Mouse (Mus musculus): Measurements from ENCODE around the gene Tmem201.

Tmem201 gene

DNA sequence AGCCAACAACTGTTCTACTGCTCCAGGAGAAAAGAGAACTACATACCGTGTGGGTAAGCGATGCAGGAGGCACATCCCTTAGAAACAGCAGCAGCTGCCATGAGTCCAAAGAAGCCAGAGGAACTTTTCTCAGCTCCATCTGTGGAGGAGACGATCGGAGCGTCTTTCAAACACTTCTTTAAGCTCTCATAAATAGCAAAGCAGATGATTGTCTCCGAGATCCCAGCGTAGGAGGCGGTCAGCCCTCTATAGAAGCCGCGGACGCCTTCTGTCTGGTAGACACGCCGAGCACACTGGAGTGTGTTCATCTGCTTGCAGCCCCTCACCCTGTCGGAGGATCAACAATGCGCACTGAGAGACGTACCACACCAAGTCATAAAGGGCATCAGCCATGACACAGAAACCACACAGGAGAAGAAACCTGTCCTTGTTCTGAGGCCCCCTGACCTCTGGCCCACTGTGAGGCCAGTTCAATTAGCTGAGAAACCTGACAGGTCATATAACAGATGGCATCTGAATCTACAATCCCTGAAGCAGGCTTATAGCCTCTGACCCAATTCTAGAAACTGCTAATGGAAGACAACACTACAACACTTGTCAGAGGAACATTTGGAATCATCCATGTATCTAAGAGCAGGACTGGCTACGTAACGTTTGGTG, 11.3 kb upstream of the Tmem201 start:
- DNase-seq: no peak

DNA sequence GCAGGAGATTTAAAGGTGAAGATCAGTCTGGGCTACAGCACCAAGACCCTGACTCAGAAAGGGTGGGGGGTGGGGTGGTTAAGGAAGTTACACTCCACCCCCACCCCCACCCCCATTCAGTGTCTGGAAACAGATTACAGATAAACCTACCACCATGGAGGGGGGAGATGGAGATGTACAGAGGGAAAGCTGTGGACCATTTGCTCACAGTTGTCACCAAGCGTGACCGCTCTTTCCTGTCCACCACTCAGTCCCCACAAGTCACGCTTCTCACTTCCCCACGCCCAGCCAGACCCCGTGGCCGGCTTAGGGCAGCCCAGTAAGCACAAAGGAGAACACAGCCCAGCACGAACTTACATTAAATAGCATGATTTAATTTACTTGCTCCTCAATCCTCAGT, 6.3 kb upstream of the Tmem201 start:
- DNase-seq: no peak

DNA sequence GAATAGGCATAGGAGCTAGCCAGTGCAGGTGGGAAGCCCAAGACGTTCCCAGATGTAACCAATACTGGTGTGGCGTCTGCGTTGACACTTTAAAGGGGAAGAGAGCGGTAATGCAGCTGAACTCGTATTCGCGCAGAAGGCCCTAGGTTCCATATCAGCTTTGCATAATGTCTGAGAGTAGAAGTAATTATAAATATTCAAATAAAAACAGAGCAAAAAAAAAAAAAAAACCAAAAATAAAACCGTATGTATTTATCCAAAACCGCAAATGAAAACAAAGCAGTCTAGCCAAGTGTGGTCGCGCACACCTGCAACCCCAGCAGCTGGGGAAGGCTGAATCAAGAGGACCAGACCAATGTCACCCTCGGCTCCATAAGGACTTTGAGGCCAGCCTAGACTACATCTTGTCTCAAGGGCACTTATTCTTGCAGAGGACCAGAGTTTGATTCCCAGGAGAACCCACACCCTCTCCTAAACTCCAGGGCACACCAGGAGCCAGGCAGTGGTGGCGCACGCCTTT, 4.2 kb upstream of the Tmem201 start:
- DNase-seq: no peak

DNA sequence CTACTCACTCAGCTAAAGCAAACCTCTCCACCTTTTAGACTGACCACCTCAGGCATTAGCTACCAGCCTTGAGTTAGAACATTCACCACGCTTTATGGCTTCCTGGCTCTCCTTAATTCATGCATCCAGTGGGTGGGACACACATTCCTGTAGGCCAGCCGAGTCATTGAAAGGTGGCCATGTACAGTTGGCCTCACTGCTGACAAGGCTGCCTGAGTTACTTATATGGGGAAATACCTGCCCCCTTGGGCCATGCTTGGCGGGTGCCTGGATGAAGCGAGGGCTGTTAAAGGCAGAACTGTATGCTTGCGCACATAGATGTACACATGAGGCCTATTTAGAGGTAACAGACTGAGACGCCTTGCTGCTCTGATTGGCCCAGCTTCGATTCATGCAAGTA, 2.5 kb upstream of the Tmem201 start:
- no peak for DNase-seq

DNA sequence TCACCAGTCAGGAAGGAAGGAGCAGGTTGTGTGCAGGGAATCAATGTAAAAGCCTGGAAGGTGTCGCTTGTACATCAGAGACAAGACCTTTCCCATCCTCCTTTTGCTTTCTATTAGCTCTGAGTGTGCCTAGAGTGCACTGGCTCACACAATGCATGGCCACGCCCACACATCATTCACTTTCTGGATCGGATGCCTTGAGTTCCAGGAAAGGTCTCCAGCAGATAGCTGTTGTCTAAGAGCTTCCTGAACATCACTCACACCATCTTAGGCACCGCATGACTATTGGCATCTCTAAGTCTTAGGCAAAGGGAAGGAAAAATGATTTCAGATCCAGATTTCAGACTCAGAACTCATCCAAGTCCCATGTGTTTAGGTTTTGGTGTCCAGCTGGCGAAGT, 1.6 kb upstream of the Tmem201 start:
- DNase-seq: no peak

DNA sequence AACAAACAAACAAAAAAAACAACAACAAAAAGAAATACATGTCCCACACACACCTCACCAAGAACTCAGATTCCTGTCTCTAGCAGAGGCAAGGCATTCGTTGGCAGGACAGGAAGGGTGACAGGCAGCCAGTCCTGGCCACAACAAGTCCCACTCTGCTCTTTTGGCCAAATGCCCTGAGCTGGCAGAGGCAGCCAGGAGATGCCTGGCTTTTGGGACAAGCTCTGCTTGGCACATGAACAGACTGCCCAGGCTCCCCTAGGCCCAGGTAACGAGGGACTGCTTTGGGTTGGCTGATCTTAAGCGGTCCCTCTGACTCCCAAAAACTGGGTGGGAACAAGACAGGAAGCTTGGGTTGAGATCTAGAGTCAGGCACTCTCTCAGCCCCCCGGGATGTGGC, 1.3 kb downstream of the Tmem201 start:
- peak; percentile 70 to 82 for DNase-seq

DNA sequence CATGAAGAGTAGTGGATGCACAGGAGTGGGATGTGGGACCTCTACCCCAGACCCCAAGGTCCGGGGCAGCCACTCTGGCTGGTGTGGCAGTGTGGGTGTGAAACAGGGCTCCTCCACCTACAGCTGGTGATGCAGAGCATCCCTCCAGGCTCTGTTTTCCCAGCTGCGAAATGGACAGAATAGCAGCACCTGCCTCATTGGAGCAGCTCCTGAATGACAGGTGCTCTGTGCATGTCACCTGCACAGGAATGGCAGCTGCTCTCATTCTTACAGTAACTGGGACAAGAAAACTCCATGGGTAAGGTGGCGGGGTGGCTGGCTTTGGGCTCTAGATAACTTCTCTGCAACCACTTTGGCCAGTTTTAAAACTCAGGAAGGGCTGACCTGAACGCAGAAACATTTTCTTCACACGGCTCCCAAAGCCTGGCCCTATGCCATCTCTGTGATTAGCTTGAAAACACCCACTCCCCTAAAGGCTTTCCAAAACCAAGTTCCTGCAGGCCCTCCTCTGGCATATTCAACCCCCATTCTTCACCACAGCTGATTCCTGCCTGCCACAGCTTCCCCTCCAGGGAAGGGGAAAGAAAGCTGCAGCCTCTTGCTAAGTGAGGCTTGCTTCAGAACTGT, 2.1 kb downstream of the Tmem201 start:
- DNase-seq: no peak

DNA sequence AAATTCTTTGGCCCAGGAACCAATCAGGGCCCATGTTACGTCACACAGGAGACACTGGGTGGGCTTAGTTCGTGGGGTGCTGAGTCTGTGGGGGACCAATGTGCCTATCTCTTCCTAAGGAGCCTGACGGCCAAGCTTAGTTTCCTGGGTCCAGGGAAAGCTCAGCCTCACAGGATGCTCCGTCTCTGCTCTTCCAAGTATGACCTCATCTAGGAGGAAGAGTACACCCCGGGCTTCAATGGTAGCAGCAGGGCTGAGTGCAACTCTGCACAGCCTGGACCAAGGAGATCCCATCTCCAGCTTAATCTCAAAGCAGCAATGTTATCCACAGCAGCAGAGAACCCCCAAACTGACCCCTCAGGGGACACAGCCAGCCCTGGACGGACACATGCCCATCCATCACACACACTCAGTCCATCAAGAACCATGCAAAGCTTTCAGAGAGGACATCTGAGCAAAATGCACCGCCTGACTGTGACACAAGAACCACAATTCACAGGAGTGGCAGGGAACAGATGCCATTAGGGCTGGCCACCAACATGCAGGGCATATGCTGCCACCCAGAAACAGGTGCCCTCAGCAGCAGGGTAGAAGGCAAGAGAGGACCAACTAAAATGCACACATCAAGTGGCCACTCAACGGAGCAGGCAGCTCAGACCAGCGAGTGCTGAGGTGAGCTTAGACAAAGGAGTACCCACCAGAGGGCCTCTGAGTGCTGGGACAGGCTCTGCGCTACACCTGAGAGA, 2.9 kb downstream of the Tmem201 start:
- DNase-seq: no peak

DNA sequence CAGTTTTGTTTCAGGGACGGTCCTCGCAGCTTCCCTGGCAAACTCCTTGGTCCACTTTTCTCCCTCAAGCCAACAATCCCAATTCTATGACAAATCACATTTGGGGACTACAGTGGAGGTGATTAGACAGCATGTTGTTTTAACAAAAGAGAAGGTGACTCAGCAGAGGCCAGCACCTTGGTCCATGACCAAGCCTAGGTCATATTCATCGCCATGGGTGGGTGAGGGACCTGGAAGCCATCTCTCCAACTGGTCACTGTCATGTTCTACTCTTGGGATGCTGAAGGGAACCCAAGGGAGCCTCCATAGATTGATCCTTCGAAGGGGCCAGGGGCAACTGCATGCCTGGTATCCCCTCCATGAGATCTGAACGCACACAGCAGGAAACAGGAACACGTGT, 3.6 kb downstream of the Tmem201 start:
- no peak for DNase-seq

DNA sequence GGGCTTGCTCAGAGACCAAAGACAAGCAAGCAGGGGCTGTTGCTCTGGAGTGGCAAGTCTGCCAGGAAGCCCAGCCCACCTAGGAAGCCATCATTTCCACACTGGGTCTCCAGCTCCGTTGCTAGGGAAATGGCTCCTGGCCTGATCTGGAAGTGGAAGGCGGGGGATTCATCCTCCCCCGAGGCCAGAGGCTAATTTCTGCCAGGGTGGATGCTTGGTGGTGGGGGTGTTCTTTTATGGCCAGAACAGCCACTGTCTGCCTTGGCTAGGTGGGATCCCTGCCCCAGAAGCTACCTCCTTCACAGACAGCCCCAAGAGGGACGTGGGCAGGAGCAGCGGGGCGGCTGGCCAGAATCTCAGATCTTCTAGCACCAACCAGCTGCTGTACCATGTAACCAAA, 4.1 kb downstream of the Tmem201 start:
- DNase-seq: peak; percentile 32 to 37

DNA sequence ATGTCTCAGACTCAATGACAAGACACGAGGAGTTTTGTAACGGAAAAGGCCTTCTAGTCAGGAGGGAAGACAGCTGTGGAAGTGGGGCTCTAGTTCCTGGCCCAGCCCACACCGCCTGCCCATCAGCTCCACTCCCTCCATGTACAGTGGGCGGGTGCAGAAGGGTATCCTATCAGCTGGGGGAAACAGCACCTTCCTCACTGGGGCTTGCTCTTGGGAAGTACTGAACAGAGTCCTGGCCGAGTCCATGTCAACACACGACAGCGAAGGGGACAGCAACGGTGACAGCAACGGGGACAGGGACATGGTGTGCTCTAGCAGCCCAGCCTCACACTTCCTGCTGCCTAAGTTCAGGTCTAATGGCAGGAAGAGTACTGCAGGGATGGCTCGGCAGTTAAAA, 5.0 kb downstream of the Tmem201 start:
- peak; percentile 38 to 60 for DNase-seq

DNA sequence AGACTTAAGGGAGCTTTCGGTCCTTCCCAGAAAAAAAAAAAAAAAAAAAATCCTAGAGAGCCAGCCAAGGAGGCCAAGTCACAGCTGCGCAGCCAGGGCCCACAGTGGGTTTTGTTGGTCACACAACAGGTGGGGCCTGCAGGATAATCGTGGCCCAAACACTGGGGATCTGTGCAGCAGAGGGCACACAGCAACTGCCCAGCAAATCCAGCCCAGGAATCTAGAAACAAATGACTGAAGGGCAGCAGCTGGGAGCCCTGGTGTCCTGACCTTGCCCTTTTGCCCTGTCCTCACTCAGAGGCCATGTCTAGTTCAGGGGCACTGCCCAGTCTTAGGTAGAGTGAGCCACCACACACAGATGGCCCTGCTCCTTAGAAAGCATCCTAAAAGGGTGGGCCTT, 5.5 kb downstream of the Tmem201 start:
- DNase-seq: no peak

DNA sequence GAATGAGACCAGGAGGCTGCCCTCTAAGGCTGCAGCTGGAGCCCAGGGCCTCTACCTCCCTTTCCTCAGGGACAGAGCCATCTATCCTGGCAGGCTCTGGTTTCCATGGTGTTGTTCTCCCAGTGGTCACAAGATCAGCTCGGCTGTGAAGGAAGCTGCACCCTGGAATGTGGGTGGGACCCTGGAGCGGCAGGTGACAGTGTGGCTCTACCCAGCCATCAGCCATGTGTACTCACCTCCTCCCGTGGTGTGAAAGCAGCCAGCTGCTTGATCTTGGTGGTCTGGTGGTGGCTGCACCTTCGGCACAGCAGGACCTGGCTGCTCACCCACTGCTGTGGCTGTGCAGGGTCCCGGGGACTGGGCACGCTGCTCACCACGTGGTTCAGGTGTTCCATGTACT, 7.0 kb downstream of the Tmem201 start:
- DNase-seq: no peak

DNA sequence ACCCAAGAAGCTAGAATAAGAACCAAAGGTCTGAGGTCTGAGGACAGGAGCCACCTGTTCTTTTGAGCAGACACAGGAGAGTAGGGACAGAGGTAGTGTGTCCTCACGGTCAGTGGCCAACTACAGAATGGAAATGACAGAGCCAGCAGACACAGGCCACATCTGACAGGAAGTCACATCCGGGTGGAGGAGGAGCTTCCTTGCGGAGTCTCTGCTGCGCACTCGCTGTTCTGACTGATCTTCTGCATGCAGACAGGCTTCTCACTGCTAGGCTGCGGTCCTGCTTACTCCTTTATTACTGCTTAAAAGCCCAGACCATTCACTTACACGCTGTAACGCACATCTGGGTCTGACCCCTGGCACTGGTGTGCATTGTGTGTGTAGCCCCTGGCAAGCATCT, 9.0 kb downstream of the Tmem201 start:
- peak; percentile 63 to 67 for DNase-seq

DNA sequence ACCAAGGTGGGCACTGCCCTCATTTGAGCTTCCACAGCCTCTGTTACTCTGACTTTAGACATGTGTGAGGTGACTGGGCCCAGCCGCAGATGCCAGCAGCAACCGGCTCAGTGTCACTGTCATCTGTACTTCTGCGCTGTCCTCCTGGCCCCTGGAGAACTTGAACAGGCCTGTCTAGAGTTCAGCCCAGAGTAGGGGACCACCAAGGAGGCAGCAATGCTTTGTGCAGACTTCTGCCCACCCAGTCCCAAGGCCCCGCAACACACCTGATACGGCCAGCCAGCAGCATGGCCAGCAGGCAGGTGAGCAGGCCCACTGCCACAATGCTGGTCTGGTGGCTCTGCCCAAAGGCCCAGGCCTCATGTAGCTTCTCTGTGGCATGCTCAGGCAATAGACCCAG, 10.2 kb downstream of the Tmem201 start:
- DNase-seq: no peak

DNA sequence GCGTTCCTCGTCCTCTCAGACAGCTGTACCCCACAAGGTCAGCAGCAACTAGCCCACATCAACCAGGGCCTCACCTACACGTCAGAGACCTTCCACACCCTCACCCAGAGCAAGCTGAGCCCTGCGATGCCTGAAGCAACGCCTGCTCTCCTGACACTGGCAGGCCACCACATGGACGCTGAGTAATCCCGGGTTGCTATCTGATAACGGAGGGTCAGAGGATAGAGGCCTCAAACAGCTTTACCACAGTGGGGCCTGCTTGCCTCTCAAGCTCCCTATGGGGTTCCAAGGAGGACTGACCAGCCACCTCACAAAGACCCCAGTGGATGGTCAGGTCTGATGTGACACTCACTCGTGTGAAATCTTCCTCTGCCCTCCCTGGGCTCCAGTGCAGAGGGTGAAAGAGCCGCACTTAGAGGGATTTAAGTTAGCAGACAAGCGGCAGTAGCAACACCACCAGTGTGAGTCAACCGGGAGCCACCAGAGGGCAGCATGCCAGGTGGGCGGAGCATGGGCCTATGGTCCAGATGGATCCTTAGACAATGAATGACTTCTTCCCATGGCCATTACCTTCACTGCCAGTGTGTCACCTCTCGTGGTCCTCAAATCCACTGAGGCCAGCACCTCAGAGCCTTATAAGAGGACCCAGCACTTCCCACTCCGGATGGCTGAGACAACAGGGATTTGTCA, 12.0 kb downstream of the Tmem201 start:
- DNase-seq: peak; percentile 88 to 96

DNA sequence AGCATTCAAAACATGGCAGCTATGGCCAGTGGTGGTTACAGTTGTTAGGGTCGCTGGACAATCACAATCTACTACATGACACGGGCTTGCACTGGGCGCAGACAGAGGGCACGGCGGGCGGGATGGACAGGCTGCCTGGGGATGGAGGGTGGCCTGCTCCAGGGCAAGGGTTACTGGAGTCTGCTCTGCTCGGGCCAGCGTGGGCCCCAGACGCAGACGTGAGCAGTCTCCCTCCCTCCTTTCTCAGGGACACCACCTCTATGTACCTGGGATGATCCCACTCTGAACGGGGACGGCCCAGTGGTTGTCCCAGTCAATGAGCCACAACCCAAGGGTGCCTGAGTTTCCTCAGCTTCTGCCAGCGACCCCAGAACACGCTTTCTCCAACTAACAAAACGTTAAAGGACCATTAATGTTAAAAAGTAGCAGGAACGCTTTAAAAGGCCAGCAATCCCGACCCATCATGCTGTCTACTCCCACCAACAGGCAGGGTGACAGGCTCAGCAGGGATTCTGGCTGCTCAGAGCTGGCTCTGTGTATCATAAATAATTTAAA, 12.9 kb downstream of the Tmem201 start:
- DNase-seq: no peak

DNA sequence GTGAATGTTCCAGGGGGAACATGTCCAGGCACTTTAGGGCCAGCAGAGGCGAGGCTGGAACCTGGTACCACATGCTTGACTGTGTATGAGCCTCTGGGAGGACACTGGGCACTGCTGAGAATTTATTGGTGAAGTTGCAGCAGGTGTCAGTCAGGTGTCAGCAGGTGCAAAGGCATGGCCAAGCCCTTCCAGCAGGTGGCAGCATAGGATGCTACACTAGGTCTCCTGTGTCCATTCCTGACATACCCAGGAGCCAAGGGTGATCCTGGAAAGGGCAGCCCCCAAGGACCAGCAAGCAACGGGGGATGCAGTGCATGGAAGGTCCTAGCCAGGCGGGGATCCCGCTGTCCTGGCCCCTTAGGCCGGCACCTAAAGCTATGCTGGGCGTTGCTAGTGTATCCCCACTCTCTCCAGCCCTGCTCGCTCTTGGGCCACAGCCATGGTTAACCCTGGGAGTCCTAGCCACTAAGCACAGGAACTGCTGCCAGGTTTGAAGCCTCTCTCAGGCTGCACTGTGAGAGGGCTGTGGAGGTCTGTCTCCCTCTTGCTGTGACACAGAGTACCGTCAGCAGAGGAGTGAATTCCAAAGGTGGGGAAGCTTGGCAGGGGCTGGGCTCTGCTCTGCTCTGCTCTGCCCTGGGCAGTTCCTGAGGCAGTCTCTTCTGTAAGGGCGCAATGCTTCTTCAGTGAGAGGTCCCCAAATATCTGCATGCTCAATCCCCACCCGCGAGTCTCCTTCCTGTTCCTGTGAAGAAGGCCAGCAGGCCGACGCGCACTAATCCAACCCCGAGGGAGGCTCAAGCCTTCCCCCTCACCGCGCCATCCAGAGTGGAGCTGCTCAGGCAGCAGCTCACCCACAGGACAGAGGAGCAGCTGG, 13.8 kb downstream of the Tmem201 start:
- peak; percentile 78 to 92 for DNase-seq

DNA sequence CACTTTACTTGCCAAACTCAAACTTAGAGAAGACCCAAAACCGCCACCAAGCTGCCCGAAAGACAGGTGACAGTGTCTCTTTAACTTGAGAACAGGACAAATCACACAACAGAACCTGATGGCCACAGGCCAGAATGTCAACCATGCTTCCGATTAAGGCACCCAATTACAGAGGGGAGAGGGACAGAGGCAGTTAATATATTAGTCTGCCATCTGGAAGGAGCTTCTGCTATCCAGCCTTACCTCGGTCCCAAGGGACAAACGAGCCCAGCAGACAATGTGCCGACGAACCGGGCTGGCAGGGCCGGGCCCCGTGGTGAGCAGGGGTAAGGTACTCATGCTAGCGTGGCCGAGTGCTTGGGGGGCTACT, 14.8 kb downstream of the Tmem201 start:
- DNase-seq: no peak

DNA sequence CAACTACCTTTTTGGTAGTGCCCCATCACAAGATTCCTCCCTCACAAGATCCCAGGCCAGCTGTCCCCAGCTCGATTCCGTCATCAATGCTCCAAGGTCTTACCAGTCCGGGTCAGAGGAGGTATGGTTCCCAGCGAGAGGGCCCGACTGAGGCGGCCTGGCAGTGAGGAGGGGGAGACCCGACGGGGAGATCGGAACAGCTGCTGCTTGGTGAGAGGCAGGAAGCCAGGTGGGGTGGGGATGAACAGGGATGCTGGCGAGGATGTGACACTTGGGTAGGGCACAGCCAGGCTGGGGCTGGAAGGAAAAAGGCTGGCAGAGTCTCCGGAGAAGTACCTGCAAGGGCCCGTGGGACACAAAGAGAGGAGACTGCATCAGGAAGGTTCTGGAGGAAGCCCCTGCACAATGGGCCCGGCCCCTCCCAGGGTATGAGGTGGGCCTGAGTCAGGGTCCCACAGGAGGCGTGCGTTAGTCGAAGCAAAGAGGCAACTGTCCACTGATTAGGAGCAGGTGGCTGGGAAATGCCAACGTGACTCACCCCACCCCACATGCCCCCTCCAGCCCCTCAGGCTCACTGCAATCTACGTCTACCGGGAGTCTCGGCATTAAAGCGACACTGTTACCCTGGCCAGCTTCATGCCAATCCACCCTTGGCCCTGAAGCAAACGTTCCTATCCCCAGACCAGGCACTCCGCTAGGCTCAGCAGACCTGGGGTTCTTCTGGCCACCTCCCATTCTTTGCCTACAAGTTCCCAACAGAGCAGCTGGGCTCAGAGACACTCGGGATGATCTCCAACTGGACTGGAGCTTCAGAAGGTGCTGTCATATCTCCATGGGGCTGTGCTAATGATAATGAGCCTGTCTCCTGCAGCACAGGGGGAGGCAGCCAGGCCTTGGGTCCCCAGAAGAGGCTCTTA, 15.5 kb downstream of the Tmem201 start:
- no peak for DNase-seq

DNA sequence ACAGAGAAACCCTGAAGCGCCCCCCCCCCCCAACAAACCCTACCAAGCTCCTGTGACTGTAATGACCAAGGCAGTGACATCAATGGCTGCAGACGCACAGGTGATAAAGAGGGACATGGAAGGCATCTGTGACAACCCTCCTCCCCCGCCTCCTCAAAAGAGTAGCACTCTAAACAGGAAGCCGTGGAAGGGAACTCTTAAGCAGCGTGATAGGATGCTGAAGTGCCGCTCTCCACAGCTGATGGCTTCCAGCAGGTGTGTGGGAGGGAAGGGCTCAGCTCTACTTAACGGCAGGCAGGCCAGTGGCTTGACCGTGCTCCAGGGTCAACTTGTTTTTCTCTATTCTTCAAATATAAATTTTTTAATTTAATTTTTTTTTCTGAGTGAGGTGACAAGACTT, 16.7 kb downstream of the Tmem201 start:
- DNase-seq: no peak

Data from kidney, postnatal 36 days (tissue).